Mouse (Mus musculus) cerebral cortex, adult 2 months (tissue): ENCODE results near the gene Afp.

Experiments used
- WGBS: fragments of 180-500 bp; shearing (Covaris S2); methylation state at CpG from one replicate; pipeline ENCODE4 v1.1.7; 2018; 5-methylcytosine and 5-hydroxymethylcytosine counted together

Gene Afp

GRCm38 (mm10) chr5:90490518-90490917 lies at the start of gene Afp:
Gene Afp (plus strand): TSS chr5:90490737.
- WGBS: 88% methylated on average over 7 of the region's 7 CpGs

- 82% methylated on average over 3 of the region's 3 CpGs for whole genome bisulfite sequencing
These were observed 43.0 kb upstream of the Afp start for GRCm38 (mm10) chr5:90447577-90447976.

GRCm38 (mm10) chr5:90449961-90450360 lies 40.6 kb upstream of the Afp start:
- WGBS: 86% methylated on average over 5 of the region's 5 CpGs

GRCm38 (mm10) chr5:90452711-90453110 lies 37.8 kb upstream of the Afp start:
- 35% methylated on average over 4 of the region's 4 CpGs for WGBS

GRCm38 (mm10) chr5:90457241-90457640 lies 33.3 kb upstream of the Afp start:
- WGBS: 85% methylated on average over 1 of the region's 1 CpGs

GRCm38 (mm10) chr5:90458727-90459126 lies 31.8 kb upstream of the Afp start:
- 50% methylated on average over 5 of the region's 5 CpGs for WGBS

- 94% methylated on average over 8 of the region's 8 CpGs for WGBS
These were observed 29.9 kb upstream of the Afp start, which contains the start of gene Alb for GRCm38 (mm10) chr5:90460619-90461018. Gene Alb (plus strand): TSS chr5:90460897.

- WGBS: 65% methylated on average over 4 of the region's 4 CpGs
These were observed 23.7 kb upstream of the Afp start for GRCm38 (mm10) chr5:90466806-90467205.

GRCm38 (mm10) chr5:90467245-90467644 lies 23.3 kb upstream of the Afp start:
- WGBS: 61% methylated on average over 6 of the region's 6 CpGs

GRCm38 (mm10) chr5:90470836-90471235 lies 19.7 kb upstream of the Afp start:
- WGBS: 85% methylated on average over 3 of the region's 3 CpGs

- 92% methylated on average over 4 of the region's 4 CpGs for WGBS
These were observed 16.6 kb upstream of the Afp start for GRCm38 (mm10) chr5:90473902-90474301.

GRCm38 (mm10) chr5:90474369-90474768 lies 16.2 kb upstream of the Afp start:
- 86% methylated on average over 5 of the region's 5 CpGs for WGBS

GRCm38 (mm10) chr5:90476741-90477140 lies 13.8 kb upstream of the Afp start:
- WGBS: 95% methylated on average over 3 of the region's 3 CpGs

- 84% methylated on average over 7 of the region's 7 CpGs for WGBS
These were observed 13.0 kb upstream of the Afp start for GRCm38 (mm10) chr5:90477308-90478140.

GRCm38 (mm10) chr5:90478886-90479285 lies 11.7 kb upstream of the Afp start:
- 90% methylated on average over 1 of the region's 1 CpGs for WGBS

- 96% methylated on average over 7 of the region's 7 CpGs for WGBS
These were observed 4.9 kb upstream of the Afp start for GRCm38 (mm10) chr5:90485597-90485996.

GRCm38 (mm10) chr5:90488323-90488722 lies 2.2 kb upstream of the Afp start:
- 93% methylated on average over 7 of the region's 7 CpGs for WGBS

- 72% methylated on average over 9 of the region's 9 CpGs for WGBS
These were observed 1.9 kb downstream of the Afp start for GRCm38 (mm10) chr5:90492440-90492839.

- 94% methylated on average over 4 of the region's 4 CpGs for WGBS
These were observed 3.8 kb downstream of the Afp start for GRCm38 (mm10) chr5:90494308-90494707.

- WGBS: 52% methylated on average over 7 of the region's 7 CpGs
These were observed 9.0 kb downstream of the Afp start for GRCm38 (mm10) chr5:90499509-90499908.

GRCm38 (mm10) chr5:90500714-90501113 lies 10.2 kb downstream of the Afp start:
- WGBS: 5% methylated on average over 6 of the region's 6 CpGs

GRCm38 (mm10) chr5:90501752-90502151 lies 11.2 kb downstream of the Afp start:
- 77% methylated on average over 5 of the region's 5 CpGs for WGBS

GRCm38 (mm10) chr5:90504742-90505141 lies 14.2 kb downstream of the Afp start:
- WGBS: 75% methylated on average over 11 of the region's 11 CpGs

GRCm38 (mm10) chr5:90506507-90506906 lies 16.0 kb downstream of the Afp start:
- WGBS: 49% methylated on average over 2 of the region's 2 CpGs
